Mouse (Mus musculus): ENCODE measurements at regions not wholly inside any gene's neighbourhood (a gene's known extent, or its start where the extent isn't known, plus 50 kb on each side); places are given as distances from the start of the nearest gene placed in this dataset.

DNA sequence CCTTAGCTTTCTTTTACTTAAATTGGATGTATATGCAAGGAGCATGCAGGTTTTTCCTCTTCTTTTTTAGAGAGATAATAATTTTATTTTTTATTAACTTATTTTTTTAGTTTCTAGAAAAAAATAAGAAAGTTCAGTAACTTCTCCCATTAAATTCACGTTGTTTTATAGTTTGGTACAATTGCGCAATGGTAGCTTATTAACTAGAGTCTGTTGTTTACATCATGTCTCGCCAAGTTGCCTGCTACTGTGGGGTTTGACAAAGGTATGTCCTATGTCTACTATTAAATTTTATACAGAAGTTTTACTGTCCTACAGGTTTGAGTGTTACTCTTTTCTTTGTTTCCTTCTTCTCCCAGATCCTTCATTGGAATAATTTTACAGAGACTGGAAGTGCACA lies 313.6 kb downstream of the Klf5 start:
- no peak for DNase-seq (ENCODE audit: low read depth, low spot score)

DNA sequence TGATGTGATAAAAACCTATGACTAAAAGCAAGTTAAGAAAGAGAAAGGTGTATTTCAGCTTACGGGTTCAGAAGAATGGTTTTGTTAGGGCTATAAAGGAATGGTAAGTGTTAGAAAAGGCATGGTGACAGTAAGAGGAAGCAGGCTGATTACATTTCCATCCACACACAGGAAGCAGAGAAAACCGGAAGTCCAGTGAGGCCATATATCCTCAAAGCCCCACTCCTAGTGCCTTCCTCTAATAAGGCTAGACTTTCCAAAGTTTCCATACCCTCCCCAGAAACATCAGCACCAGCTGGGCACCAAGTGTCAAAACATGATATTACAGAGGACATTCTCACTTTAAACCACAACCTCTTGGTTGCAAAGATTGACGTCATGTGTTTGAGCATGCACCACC lies 316.3 kb downstream of the Klf5 start:
- DNase-seq (ENCODE audit: low read depth, low spot score) = no peak

GRCm38 (mm10) chr14:99616655-99617335 lies 318.3 kb downstream of the Klf5 start:
- DNase-seq (ENCODE audit: low read depth, low spot score) = no peak

GRCm38 (mm10) chr14:99617374-99617773 lies 318.9 kb downstream of the Klf5 start:
- DNase-seq (ENCODE audit: low read depth, low spot score) = no peak

- no peak for DNase-seq (ENCODE audit: low read depth, low spot score)
These were observed 323.0 kb downstream of the Klf5 start for GRCm38 (mm10) chr14:99621538-99621937.

DNA sequence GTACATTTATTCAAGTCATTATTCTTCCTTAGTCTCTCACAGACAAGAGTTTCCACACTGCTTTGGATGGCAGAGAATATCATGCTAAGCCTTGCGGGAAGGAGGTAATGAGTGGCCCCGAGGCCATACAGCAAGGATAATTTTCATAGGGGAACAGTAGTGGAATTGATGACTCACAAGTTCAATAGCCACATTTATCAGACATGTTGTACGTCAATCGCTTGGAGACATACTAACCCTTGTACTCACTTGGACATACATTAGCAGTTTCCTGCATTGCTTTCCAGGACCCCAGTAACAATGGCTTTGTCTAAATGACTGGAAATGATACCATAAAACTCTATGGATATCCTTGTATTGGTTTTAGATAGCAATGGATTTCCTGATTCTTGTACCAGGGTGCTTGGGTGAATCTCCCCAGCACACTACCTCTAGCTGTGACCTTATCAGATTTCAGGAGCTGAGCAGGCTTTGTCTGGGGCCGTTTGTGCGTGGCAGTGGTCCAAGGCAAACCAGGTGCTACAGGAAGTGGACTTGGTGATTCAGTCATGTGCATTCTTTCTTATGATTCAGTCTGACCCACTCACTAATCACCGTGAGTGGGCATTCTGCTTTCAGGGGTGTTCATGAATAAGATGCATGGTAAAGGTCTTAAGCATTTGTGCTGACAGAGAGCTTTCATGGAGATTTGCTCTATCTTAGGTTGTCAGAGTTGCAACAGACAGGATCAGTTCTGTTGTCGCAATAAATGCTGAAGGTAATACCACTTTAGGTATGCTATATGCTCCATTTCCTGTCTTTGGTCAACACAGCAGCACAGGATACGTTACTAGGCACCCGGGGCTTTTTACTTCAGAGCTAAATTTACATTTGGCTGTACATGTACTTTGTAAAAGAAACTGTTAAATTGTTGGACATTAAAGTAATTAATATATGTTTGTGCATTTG lies 326.2 kb downstream of the Klf5 start:
- no peak for DNase-seq (ENCODE audit: low read depth, low spot score)

GRCm38 (mm10) chr14:99627615-99628014 lies 329.1 kb downstream of the Klf5 start:
- DNase-seq (ENCODE audit: low read depth, low spot score) = no peak

DNA sequence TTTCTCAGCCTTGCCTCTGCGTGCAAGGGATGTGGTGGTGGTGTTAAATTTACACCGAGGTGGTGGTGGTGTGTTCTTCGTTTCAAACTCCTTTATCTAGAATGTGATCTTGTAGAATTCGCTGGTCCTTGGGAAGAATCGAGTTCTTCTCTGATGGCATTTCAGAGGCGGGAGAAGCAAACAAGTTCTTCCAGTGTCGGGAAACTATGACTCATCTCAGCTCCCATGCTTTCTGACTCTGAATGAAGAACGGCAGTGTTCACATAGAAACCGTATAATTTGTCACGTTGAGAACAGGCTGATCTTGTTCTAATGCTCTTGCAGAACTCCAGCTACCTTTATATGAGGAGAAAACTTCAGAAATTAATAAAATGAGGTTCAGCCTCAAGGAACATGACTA lies 332.6 kb downstream of the Klf5 start:
- no peak for DNase-seq (ENCODE audit: low read depth, low spot score)

- no peak for DNase-seq (ENCODE audit: low read depth, low spot score)
These were observed 334.0 kb downstream of the Klf5 start for GRCm38 (mm10) chr14:99632444-99632843.

- DNase-seq (ENCODE audit: low read depth, low spot score) = no peak
These were observed 337.2 kb downstream of the Klf5 start for GRCm38 (mm10) chr14:99635556-99636150.

GRCm38 (mm10) chr14:99641475-99642453 lies 343.3 kb downstream of the Klf5 start:
- DNase-seq (ENCODE audit: low read depth, low spot score) = peak; percentile 20

DNA sequence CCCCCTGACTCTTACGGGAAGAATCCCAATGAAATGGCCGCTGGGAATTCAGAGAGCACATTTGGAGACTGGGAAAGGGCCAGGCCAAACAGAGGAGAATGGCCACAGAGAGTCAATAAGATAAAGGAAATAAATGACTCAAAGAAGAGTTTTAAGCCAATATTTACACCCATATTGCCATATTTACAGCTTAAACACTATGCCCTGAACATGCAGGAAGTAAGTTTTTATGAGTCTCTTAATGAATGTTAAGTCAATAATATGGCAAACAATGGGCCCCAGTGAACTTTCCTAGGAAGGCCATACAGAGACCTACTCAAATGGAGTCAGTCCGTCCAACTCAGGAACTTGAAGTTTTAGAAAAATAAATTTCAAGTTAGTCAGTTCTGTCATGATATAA lies 347.8 kb downstream of the Klf5 start:
- DNase-seq (ENCODE audit: low read depth, low spot score) = no peak

GRCm38 (mm10) chr14:99674399-99674798 lies 375.9 kb downstream of the Klf5 start:
- DNase-seq (ENCODE audit: low read depth, low spot score) = no peak

GRCm38 (mm10) chr14:99687062-99687806 lies 388.7 kb downstream of the Klf5 start:
- no peak for DNase-seq (ENCODE audit: low read depth, low spot score)

DNA sequence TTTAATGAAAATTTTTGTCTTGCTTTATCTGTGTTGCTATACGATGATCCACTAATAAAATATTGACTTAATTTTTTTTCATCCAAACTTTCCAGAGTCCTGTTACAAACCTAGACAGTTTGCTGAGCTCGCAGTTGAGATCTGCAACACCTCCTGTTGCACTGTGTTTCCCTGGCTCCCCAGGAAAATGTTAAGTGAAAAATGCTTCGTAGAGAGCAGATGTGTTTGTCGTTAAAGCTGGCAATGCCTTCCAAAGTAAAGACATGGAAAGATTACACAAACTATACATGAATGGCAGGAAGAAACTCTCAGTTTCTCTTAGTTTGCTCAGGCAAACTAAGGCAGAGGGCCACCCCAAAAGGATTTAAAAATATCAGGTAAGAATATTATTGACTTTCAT lies 389.9 kb downstream of the Klf5 start:
- no peak for DNase-seq (ENCODE audit: low read depth, low spot score)

GRCm38 (mm10) chr14:99696301-99696700 lies 397.8 kb downstream of the Klf5 start:
- DNase-seq (ENCODE audit: low read depth, low spot score) = no peak

- DNase-seq (ENCODE audit: low read depth, low spot score) = no peak
These were observed 401.1 kb downstream of the Klf5 start for GRCm38 (mm10) chr14:99699545-99699944.

DNA sequence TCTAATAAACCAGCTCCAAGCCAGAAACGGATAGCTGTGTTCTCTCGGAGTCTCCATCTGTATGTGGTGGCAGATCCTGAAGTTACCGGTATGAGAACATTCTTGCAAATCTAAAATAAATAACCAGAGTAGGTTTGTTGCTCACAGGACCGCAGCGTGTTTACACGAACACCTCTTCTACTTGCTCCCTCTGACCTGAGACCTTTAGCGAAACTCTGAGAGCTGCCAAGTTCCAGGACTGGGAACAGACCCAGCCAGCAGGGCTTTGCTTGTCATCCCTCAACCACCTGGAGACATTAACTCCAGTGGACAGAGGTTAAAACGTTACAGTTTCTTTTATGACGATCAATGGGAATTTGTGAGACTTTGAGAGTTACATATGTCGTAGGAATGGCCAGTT lies 407.5 kb downstream of the Klf5 start:
- no peak for DNase-seq (ENCODE audit: low read depth, low spot score)

DNA sequence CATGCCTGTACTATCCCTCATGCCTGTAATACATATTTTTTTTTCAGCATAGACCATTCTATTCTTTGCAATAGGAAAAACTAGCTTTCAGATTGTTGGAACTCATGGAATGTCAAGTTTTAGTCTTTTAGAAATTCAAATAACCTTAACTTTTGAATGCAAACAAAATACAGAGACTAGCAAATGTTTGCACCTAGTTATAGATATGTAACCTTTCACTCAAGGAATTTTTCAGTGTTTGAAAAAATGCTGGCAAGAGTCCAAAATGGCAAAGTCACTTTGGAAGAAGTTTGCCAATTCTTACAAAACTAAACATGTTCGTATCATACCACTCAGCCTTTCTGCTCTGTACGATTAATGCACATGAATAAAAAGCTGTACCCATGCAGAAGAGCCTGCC lies 409.6 kb downstream of the Klf5 start:
- no peak for DNase-seq (ENCODE audit: low read depth, low spot score)

DNA sequence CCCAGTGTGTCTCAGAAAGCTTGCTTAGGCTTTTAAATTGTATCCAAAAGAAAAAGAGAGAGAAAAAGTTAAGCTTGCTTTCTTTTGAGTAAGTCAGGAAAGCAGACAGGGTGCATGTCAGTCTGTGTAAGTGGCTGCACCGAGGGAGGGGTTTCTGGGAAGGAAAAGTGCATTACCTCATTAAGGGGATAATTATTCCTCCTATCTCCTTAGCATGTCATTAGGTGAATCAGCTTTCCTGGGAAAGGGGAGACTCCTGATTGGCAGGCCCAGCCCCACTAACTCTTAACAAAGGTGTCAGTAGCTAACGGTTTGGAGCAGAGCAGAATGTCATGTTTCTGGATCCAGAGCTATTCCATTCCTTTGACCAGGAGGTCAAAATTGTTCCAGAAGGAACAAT lies 411.3 kb downstream of the Klf5 start:
- DNase-seq (ENCODE audit: low read depth, low spot score) = no peak
